Mouse (Mus musculus) megakaryocyte, embryonic 14.5 days (primary cell): ENCODE results near the gene Gm16181. TPM values are rescaled to one million over a fixed set of nuclear protein-coding genes. Genes with fewer than 3 reads are reported as not detected.
A peak's percentile ranks its signal among the peaks of the same experiment; 100 is the strongest.

Source experiments
- H3K27me3 ChIP-seq: replicated peaks from 2 replicates; pipeline ENCODE3; 2012; ENCODE audit warnings: inconsistent platforms
- H3K36me3 ChIP-seq: replicated peaks from 2 replicates; pipeline ENCODE3; 2012; ENCODE audit warnings: low read length, inconsistent platforms, mixed read lengths
- H3K4me1 ChIP-seq: 2 replicates; pipeline ENCODE4 v1.6.1; 2012; ENCODE audit warnings: inconsistent platforms
- H3K4me3 ChIP-seq: replicated peaks from 2 replicates; pipeline ENCODE3; 2012; ENCODE audit warnings: moderate library complexity, mild to moderate bottlenecking, inconsistent platforms
- H3K9me3 ChIP-seq: 2 replicates; pipeline ENCODE4 v1.6.1; 2012; ENCODE audit warnings: inconsistent platforms
- FLI1 ChIP-seq: IDR thresholded peaks from 2 replicates; pipeline ENCODE4 v1.6.1; 2012; ENCODE audit warnings: low read length, inconsistent platforms, mixed read lengths
- GATA1 ChIP-seq: IDR thresholded peaks from 3 replicates; pipeline ENCODE4 v1.6.1; 2012; ENCODE audit warnings: mixed read lengths, low read length, inconsistent platforms, borderline replicate concordance
- polyA plus RNA-seq: library from polyadenylated mRNA; stranded (reverse); fragments of >175 nt; gene quantifications from 2 replicates; pipeline ENCODE4 v1.2.3, GENCODE M21; 2012; ENCODE audit warnings: low replicate concordance; ENCODE audit not compliant: insufficient read depth

Gene Gm16181
- polyA plus RNA-seq, 1 experiment, result not detected

- no peaks in the 10 kb centered on the region for H3K9me3 ChIP-seq
- peaks cover 66% of the 10 kb centered on the region for H3K4me1 ChIP-seq
- H3K36me3 ChIP-seq, result peaks cover 24% of the 10 kb centered on the region
- no peak for TF ChIP-seq FLI1
- TF ChIP-seq GATA1, result no peak
- H3K27me3 ChIP-seq, result no peaks in the 10 kb centered on the region
- H3K4me3 ChIP-seq, result peak overlapping the region; percentile 90
Measured at GRCm38 (mm10) chr17:35185639-35186611, 34.7 kb upstream of the Gm16181 start.

- Histone ChIP-seq H3K27me3 (no peaks in the 10 kb centered on the region), H3K4me3 (peak overlapping the region; percentile 90), H3K9me3 (no peaks in the 10 kb centered on the region), H3K36me3 (peaks cover 24% of the 10 kb centered on the region), H3K4me1 (peaks cover 74% of the 10 kb centered on the region)
- TF ChIP-seq FLI1 (no peak), GATA1 (no peak)
Measured at GRCm38 (mm10) chr17:35186681-35187080, 34.0 kb upstream of the Gm16181 start.

GRCm38 (mm10) chr17:35187345-35187744, 33.3 kb upstream of the Gm16181 start:
- Histone ChIP-seq H3K36me3 (peaks cover 24% of the 10 kb centered on the region), H3K4me1 (peaks cover 78% of the 10 kb centered on the region), H3K27me3 (no peaks in the 10 kb centered on the region), H3K4me3 (peak overlapping the region; percentile 80), H3K9me3 (no peaks in the 10 kb centered on the region)
- TF ChIP-seq GATA1 (no peak), FLI1 (no peak)

- H3K27me3 ChIP-seq, result no peaks in the 10 kb centered on the region
- TF ChIP-seq FLI1 (no peak), GATA1 (no peak)
- H3K4me1 ChIP-seq, result peaks cover 80% of the 10 kb centered on the region
- peak within 1 kb of the TSS; percentile 87 for H3K4me3 ChIP-seq
- peaks cover 19% of the 10 kb centered on the region for H3K36me3 ChIP-seq
- no peaks in the 10 kb centered on the region for H3K9me3 ChIP-seq
Measured at GRCm38 (mm10) chr17:35187959-35188610, 32.5 kb upstream of the Gm16181 start, which contains the start of gene Lst1. Gene Lst1 (minus strand): TSS chr17:35188439.

GRCm38 (mm10) chr17:35189186-35189585, 31.4 kb upstream of the Gm16181 start:
- Histone ChIP-seq H3K27me3 (no peaks in the 10 kb centered on the region), H3K9me3 (no peaks in the 10 kb centered on the region), H3K36me3 (peaks cover 10% of the 10 kb centered on the region), H3K4me3 (peak overlapping the region; percentile 87), H3K4me1 (peaks cover 88% of the 10 kb centered on the region)
- TF ChIP-seq GATA1 (no peak; the same call in 2 of the 3 replicates), FLI1 (no peak)

GRCm38 (mm10) chr17:35190096-35190495, 30.5 kb upstream of the Gm16181 start:
- Histone ChIP-seq H3K9me3 (no peaks in the 10 kb centered on the region), H3K4me3 (peak overlapping the region; percentile 87), H3K36me3 (peaks cover 2% of the 10 kb centered on the region), H3K27me3 (no peaks in the 10 kb centered on the region), H3K4me1 (peaks cover 88% of the 10 kb centered on the region)
- TF ChIP-seq GATA1, result no peak
- no peak for TF ChIP-seq FLI1

GRCm38 (mm10) chr17:35191723-35192122, 28.9 kb upstream of the Gm16181 start:
- Histone ChIP-seq H3K27me3 (no peaks in the 10 kb centered on the region), H3K9me3 (no peaks in the 10 kb centered on the region), H3K4me1 (peaks cover 93% of the 10 kb centered on the region), H3K36me3 (no peaks in the 10 kb centered on the region), H3K4me3 (peak overlapping the region; percentile 59)
- TF ChIP-seq FLI1, result no peak
- TF ChIP-seq GATA1, result no peak

- Histone ChIP-seq H3K9me3 (no peaks in the 10 kb centered on the region), H3K4me3 (peak overlapping the region; percentile 18), H3K36me3 (no peaks in the 10 kb centered on the region), H3K27me3 (no peaks in the 10 kb centered on the region), H3K4me1 (peaks cover 91% of the 10 kb centered on the region)
- TF ChIP-seq GATA1, result no peak
- no peak for TF ChIP-seq FLI1
Measured at GRCm38 (mm10) chr17:35192924-35193323, 27.7 kb upstream of the Gm16181 start.

GRCm38 (mm10) chr17:35193881-35194843, 26.5 kb upstream of the Gm16181 start, which contains the start of gene Ltb:
Gene Ltb (plus strand): TSS chr17:35194439.
- H3K9me3 ChIP-seq, result no peaks in the 10 kb centered on the region
- no peaks in the 10 kb centered on the region for H3K27me3 ChIP-seq
- peaks cover 89% of the 10 kb centered on the region for H3K4me1 ChIP-seq
- TF ChIP-seq GATA1 (no peak), FLI1 (no peak)
- H3K4me3 ChIP-seq, result peak within 1 kb of the TSS; percentile 97
- peaks cover 6% of the 10 kb centered on the region for H3K36me3 ChIP-seq
